Mouse (Mus musculus) thymus, adult 2 months (tissue): Measurements from ENCODE around the gene Kantr.

Source experiments
- CTCF ChIP-seq: fragments of 200-500 bp; IDR thresholded peaks from 2 replicates; pipeline ENCODE4 v1.5.1; 2012; ENCODE audit warnings: mild to moderate bottlenecking, control low read depth, low read length, moderate library complexity, borderline replicate concordance; ENCODE audit not compliant: control insufficient read depth, poor library complexity, insufficient read depth; ENCODE audit errors: extremely low read depth
- POLR2A ChIP-seq: fragments of 200-500 bp; IDR thresholded peaks from 2 replicates; pipeline ENCODE4 v1.6.1; 2012; ENCODE audit warnings: mild to moderate bottlenecking, low read length, control low read depth, moderate library complexity; ENCODE audit not compliant: control insufficient read depth, poor library complexity, insufficient read depth; ENCODE audit errors: extremely low read depth

DNA sequence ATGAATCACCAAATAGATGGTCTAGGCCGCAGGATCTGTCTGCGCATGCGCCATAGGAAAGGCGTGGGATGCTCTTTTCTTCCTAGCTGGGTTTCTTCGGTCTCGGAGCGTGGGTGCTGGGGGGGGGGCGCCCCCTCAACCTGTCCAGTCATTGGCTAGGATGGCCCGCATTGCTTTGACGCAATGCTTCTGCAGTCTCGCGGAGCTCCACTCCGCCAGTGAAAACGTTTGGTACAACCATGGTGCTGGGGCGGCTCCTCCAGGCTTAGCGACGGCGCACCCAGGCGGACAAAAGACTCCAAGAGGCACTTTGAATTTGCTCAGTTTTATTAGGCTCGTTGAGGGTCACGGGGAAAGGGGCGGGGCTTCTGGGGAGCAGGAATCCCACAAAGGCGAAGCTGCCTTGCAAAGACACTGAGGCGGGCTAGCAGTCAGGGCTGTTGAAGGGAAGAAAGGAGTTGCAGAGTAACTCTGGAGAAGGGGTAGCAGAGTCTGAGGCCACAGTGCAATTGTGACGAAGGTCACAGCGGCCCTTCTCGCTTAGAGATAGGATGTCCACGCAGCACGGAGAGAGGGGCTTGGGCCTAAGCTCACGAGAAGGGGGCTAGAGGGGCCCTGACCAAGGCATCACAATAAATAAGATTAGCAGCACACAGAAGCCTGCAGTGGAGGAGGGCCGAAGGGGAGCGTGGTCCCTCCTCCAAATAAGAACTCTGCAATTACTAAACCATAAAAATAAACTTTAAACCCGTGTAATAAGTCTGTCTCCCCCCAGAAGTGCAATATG, 9.4 kb upstream of the Kantr start:
- TF ChIP-seq CTCF (no peak), POLR2A (no peak)
